Mouse (Mus musculus) urinary bladder, postnatal 10 days (tissue): ENCODE results near the gene Hoxb6.

Experiments used
- DNase-seq: peaks from one replicate; pipeline ENCODE4 v3.0.0; 2022; ENCODE audit warnings: low spot score

The Hoxb6 gene

GRCm38 (mm10) chr11:96301064-96301431 is 8.8 kb downstream of the Hoxb6 start:
- no peak for DNase-seq

DNA sequence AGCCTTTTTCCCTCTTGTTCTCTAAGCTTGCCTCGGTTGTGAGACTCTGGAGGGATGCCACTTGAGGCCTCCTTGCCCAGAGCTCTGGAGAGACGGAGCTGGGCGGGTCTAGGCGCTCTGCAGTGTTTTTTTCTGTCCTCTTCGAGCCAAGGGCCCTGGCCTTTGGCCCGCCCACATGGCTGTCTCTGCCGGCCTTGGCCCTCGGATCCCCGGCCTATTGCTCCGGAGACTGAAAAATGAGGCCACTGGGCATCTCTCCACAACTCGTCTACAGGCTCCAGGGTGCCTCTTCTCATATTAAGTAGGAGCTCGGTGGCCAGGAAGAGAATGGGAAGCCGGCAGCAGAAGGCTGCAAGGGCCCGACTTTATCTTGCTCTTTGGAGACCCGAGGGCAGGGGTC is 9.6 kb downstream of the Hoxb6 start:
- DNase-seq, result no peak

- DNase-seq, result no peak
Observed at GRCm38 (mm10) chr11:96302381-96303150, 10.3 kb downstream of the Hoxb6 start.

GRCm38 (mm10) chr11:96303151-96304099 is 11.1 kb downstream of the Hoxb6 start, which contains the start of gene Hoxb5:
TSS of gene Hoxb5 (plus strand) at chr11:96303336.
- DNase-seq, result no peak

- DNase-seq, result no peak
Observed at GRCm38 (mm10) chr11:96304381-96305195, 12.3 kb downstream of the Hoxb6 start.

- DNase-seq, result no peak
Observed at GRCm38 (mm10) chr11:96305505-96306182, 13.4 kb downstream of the Hoxb6 start.

GRCm38 (mm10) chr11:96306183-96306907 is 14.1 kb downstream of the Hoxb6 start:
- DNase-seq, result no peak

- DNase-seq, result no peak
Observed at GRCm38 (mm10) chr11:96306908-96307269, 14.6 kb downstream of the Hoxb6 start.

DNA sequence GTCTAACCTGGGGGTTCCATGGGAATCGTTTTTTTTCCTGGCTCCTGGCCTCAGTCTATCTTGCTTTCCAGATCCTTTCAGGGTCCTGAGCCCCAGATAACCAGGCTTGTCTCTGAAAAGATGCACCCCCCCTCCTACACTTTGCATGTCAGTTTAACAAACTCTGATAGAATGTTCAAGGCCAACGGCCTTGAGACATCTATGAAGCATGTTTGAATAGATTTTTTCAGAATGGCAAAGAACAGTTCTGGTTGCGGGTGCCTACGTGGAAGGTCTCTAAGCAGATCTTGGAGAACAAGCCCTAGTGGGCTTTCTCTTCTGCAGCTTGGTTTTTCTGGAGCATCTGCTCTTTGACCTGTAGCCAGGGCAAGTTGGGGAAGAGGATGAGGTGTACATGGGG is 16.5 kb downstream of the Hoxb6 start:
- no peak for DNase-seq

DNA sequence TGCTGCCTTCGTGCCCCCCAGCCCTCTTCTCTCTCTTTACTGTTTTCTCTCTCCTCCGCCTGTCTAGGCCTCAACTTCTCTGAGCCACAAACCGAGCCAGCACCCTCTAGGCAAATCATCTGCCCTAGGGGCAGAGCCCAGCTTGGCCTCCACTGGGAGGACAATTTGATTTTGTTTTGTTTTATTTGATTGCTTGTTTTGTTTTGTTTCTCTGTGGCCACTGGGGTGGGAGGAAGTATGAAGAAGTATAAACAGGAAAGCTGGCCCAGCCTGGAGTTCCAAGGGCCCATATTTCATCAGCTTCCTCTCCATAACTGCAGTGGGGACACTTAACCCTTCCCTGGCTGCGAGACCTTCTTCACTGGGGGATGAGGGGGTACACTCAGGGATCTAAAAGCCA is 17.0 kb downstream of the Hoxb6 start:
- no peak for DNase-seq

DNA sequence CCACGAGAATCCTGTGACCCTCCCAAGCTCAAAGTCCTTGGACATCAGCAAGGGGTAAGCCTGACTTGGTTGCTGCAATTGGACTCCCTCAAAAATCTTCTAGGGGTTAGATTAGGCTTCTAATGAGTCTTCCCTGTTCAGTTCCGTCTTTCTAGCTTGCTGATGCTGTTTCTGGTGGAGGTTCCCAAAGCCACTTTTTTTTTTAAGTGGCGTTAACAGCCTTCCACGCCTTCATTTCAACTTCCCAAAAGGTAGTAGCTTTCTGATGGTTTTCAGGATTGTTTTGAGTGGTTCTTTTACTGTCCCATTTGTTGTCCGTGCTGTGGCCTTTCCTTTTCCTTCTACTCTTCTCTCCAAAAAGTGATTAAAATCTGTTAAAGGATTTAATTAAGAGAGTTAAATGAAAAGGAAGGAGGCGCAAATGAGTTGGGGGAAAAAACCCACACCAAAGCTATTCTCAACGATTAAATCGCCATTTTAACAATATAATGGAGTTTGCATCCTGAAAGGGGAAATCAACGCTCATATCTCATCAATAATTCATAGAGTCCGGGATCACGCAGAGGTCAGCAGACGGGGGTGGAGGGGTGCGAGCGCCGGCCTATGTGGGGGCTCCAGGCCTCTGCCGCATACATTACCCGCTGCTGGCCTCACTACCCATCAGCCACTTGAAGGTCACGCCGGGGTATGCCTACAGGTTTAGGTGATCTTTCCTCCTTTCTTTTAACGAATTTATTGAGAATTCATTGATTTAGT is 18.1 kb downstream of the Hoxb6 start:
- no peak for DNase-seq

DNA sequence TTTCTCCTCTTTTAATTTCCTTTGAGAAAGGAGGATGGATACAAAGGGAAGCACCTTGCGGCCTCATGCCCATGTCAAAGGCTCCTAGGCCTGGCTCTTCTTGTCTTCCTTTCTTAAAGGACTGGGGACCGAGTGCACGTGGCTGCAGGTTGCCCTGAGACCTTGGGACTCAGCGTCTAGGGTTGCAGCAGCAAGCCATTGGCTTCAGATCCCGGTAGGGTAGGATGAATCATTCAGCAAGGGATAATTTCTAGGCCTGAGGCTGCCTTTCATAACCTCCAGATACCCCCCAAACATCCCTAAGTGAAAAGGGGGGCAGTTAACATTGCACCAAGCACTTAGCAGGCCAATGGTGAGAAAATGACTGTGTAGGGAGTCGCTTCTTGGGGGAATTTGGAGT is 18.8 kb downstream of the Hoxb6 start:
- no peak for DNase-seq

GRCm38 (mm10) chr11:96311520-96312417 is 19.5 kb downstream of the Hoxb6 start:
- DNase-seq, result no peak

DNA sequence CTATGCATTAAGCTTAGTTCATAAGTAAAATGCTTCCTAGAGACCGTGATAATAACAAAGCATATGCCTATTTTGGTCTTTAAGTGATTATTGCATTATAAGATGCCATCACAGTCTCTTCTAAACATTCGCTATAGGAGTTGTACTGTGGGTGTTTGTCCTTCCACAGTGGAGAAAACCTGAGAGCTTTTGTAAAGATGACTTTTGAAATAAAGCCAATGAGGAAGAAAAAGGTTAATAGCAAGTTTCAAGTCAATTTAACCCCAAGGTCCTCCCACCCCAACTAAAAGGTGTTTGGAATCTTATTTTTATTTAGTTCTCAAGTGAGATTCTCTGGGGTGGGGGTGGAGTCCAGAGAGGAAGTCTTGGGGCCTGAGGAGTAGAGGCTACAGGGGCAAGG is 20.9 kb downstream of the Hoxb6 start:
- no peak for DNase-seq

- DNase-seq, result no peak
Observed at GRCm38 (mm10) chr11:96313806-96314428, 21.6 kb downstream of the Hoxb6 start.

DNA sequence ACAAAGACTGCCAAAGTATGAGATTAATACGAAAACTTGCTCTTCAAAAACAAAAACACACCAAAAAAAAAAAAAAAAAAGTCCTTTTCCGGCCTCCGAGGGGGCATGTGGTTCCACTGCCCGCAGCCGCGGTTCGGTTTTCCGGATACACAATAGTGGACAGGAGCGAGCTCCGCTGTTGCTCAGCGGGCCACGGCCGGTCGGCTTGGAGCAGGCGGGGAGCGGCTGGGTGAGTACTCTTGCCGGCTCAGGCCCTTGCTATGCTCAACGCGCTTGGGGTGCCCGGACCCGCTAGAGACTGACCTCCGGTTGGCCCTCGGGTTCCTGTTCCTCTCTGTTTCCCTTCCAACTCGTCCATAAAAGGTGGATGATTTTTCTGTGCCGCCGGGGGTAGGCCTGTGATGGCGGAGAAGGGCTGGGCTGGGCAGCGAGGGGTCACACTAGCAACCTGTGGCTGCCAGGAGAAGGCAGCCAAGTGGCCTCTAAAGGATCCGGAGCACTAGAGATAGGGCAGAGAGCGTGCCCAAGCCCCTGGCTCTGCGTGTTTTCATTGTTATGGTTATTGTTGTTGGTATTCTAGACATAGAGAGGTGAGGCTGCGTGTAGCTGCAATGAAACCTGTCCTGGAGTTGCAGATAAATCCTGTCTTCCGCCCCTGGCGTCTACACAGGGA is 22.5 kb downstream of the Hoxb6 start:
- DNase-seq, result no peak

DNA sequence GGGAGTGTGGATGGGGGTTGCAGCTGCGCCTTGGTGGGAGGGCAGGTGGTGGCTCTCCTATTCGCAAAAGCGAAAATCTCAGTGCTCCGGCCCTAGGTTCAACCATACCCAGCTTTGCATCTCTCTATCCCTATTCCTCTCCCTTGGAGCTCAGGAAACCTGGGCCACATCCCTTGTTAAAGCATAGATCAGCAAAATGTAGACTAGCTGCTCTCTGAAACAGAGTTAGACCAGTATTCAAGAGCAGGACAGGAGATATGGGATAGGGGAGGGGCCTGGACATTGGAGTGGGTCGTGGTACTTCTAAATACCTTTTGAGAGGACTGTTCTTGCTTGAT is 23.0 kb downstream of the Hoxb6 start:
- DNase-seq, result no peak
